Mouse (Mus musculus): ENCODE measurements around the gene 1700042G07Rik. TPM values are rescaled to one million over a fixed set of nuclear protein-coding genes. Genes with fewer than 3 reads are reported as not detected.

1700042G07Rik gene
- not detected in 2 replicates for polyA plus RNA-seq (2014; fragmentation: Nextera tagmentation; extraction: Ambion mirVana)

DNA sequence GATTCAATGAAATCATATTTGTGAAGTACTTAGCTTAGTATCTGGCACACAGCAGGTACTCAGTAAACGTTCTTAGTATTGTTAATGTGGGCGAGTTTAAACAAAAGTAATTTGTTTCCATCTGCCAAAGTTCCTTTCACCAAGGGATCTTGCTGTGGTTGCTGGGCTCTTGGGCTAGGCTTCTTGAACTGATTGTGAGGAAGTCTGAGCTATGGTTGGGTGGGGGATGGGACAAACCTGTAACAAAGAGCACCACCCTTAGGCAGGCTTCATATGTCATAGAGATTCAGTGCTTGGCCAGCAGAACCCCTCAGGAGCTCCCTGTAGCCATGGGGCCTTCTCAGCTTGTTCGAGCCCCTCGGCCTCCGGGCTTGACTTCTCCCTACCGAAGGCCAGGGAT is at the start of gene 1700042G07Rik, which contains the start of gene Gm49337:
Gene 1700042G07Rik, plus strand, starts transcription at position 301 of the 400 bp plus-strand sequence.
Gene Gm49337, plus strand, starts transcription at position 313 of the 400 bp plus-strand sequence.
- Histone ChIP-seq H3K27me3 (ENCODE audit: control insufficient read depth, insufficient read depth, low read length) (no peaks in the 10 kb centered on the region), H3K4me1 (ENCODE audit: control insufficient read depth, insufficient read depth, low read length) (peaks cover 22% of the 10 kb centered on the region; the same call in 1 of the 2 replicates), H3K4me2 (replicated peaks; ENCODE audit: low read depth, low read length) (no peak within 1 kb of the TSS), H3K9ac (replicated peaks; ENCODE audit: low read depth, low read length) (no peak within 1 kb of the TSS), H3K9me3 (ENCODE audit: control insufficient read depth, low read depth, low read length) (no peaks in the 10 kb centered on the region), H3K36me3 (ENCODE audit: control insufficient read depth, insufficient read depth, low read length) (no peaks in the 10 kb centered on the region), H3K27ac (ENCODE audit: low read length) (no peak within 1 kb of the TSS), H3K4me3 (ENCODE audit: low read depth, low read length) (no peak within 1 kb of the TSS)
- 82% methylated on average over 6 of the region's 6 CpGs for WGBS
- ATAC-seq (ENCODE audit: insufficient number of reproducible peaks, insufficient read depth, low FRiP score, low read depth) = no peak

DNA sequence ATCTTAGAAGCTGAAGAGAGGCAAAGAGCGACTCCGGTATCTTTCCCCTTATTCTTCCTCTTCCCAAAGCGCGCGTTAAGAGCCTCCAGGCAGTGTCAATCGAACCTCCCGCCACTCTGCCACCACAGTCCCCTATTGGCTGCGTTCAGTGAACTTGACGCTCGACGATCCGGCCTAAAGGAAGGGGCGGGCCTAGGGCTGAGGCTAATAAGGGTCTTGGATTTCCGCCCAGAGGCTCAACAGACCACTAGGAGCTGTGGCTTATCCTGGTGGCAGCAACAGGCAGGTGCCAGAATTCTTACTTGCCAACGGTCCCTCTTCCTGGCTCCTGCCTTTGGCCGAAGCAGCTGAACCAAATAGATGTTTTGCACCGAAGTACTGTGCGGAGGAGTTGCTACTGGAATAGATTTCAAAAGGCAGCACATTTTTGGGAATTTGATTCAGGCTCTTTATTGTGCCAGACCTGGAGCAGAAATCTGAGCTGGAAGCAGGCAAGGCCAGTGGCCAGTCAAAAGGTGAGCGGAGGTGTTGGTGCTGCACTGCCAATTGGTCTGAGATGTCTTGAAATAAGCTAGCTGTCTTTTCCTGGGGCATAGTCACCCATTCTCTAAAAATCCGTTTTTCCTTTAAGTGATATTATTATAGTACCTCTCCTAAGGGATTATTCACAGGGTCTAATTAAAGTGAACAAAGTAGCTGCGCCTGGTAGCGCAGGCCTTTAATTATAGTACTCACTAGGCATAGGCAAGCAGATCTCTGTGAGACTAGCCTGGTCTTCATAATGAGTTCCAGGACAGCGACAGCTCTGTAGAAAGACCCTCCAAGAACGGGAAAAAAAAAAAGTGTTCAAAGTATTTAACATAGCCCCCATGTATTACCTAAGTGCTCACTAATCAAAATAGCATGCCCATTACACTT is 49.3 kb upstream of the 1700042G07Rik start, which contains the start of the genes Rad54l and Pomgnt1:
Gene Rad54l, minus strand, starts transcription at position 89 of the 918 bp plus-strand sequence.
Gene Pomgnt1, plus strand, starts transcription at position 239 of the 918 bp plus-strand sequence.
- no peaks in the 10 kb centered on the region for H3K36me3 ChIP-seq (ENCODE audit: control insufficient read depth, insufficient read depth, low read length)
- WGBS = 4% methylated on average over 24 of the region's 24 CpGs

DNA sequence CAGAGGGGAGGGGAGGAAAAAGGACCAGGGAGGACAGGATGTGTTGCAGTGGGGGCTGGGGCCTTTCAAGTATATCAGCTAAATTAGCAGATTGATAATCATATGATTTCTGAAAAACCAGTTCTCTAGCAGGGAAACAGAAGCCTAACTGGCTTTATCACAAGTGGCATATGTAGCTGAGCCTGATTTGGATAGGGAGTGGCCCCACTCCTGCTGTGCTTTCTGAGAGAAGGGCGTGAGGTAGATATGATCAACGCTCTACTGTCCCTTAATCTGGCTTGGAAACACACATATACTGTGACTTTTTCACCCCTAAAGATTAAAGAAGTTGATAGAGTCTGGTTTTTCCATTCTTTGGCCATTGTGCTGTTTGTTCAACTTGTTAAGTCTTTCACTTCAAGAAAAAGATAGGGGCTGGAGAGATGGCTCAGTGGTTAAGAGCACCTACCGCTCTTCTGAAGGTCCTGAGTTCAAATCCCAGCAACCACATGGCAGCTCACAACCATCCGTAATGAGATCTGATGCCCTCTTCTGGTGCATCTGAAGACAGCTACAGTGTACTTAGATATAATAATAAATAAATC is 47.3 kb upstream of the 1700042G07Rik start:
- ATAC-seq (ENCODE audit: insufficient number of reproducible peaks, insufficient read depth, low FRiP score, low read depth) = no peak
- H3K27me3 ChIP-seq (ENCODE audit: control insufficient read depth, insufficient read depth, low read length) = no peaks in the 10 kb centered on the region
- H3K27ac ChIP-seq (ENCODE audit: low read length) = no peak overlapping the region
- no peaks in the 10 kb centered on the region for H3K36me3 ChIP-seq (ENCODE audit: control insufficient read depth, insufficient read depth, low read length)
- H3K4me2 ChIP-seq (replicated peaks; ENCODE audit: low read depth, low read length) = no peak overlapping the region
- H3K9me3 ChIP-seq (ENCODE audit: control insufficient read depth, low read depth, low read length) = no peaks in the 10 kb centered on the region
- H3K9ac ChIP-seq (replicated peaks; ENCODE audit: low read depth, low read length) = no peak overlapping the region
- 88% methylated on average over 4 of the region's 4 CpGs for WGBS
- no peak overlapping the region for H3K4me3 ChIP-seq (ENCODE audit: low read depth, low read length)
- H3K4me1 ChIP-seq (ENCODE audit: control insufficient read depth, insufficient read depth, low read length) = peaks cover 11% of the 10 kb centered on the region; the same call in 1 of the 2 replicates

More for the DNA sequence above, 49.3 kb upstream of the 1700042G07Rik start, which contains the start of the genes Rad54l and Pomgnt1:
- Histone ChIP-seq H3K4me3 (ENCODE audit: low read depth, low read length) (peak within 1 kb of the TSS; percentile 54), H3K4me1 (ENCODE audit: control insufficient read depth, insufficient read depth, low read length) (peaks cover 11% of the 10 kb centered on the region; the same call in 1 of the 2 replicates), H3K9me3 (ENCODE audit: control insufficient read depth, low read depth, low read length) (no peaks in the 10 kb centered on the region), H3K9ac (replicated peaks; ENCODE audit: low read depth, low read length) (peak within 1 kb of the TSS; percentile 64), H3K27me3 (ENCODE audit: control insufficient read depth, insufficient read depth, low read length) (no peaks in the 10 kb centered on the region), H3K27ac (ENCODE audit: low read length) (peak within 1 kb of the TSS; percentile 69; the same call in 1 of the 2 replicates), H3K4me2 (replicated peaks; ENCODE audit: low read depth, low read length) (peak within 1 kb of the TSS; percentile 79)
- peak; percentile 94 for ATAC-seq (ENCODE audit: insufficient number of reproducible peaks, insufficient read depth, low FRiP score, low read depth)

DNA sequence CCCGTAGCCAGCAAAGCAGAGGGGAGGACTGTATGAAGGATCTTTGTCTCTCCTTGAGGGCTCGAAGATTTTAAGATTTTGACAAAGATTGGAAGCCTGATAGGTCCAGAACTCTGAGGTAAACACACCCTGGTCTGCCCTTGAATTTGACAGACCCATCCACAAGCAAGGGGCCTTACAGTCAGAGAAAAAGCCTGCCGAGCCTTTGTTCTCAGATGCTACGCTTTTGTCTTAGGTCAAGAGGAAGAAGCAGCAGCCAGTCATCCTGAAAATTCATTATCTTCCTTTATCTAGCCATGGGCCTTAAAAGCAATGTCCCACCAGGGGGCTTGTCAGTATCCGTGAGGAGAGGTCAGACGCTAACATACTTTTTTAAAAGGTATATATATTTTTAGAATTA is 45.2 kb upstream of the 1700042G07Rik start:
- ATAC-seq (ENCODE audit: insufficient number of reproducible peaks, insufficient read depth, low FRiP score, low read depth) = no peak
- no peaks in the 10 kb centered on the region for H3K9me3 ChIP-seq (ENCODE audit: control insufficient read depth, low read depth, low read length)
- H3K27me3 ChIP-seq (ENCODE audit: control insufficient read depth, insufficient read depth, low read length) = no peaks in the 10 kb centered on the region
- no peak overlapping the region for H3K4me2 ChIP-seq (replicated peaks; ENCODE audit: low read depth, low read length)
- no peaks in the 10 kb centered on the region for H3K36me3 ChIP-seq (ENCODE audit: control insufficient read depth, insufficient read depth, low read length)
- peaks cover 9% of the 10 kb centered on the region; the same call in 1 of the 2 replicates for H3K4me1 ChIP-seq (ENCODE audit: control insufficient read depth, insufficient read depth, low read length)
- H3K9ac ChIP-seq (replicated peaks; ENCODE audit: low read depth, low read length) = no peak overlapping the region
- H3K27ac ChIP-seq (ENCODE audit: low read length) = no peak overlapping the region
- H3K4me3 ChIP-seq (ENCODE audit: low read depth, low read length) = no peak overlapping the region
- 80% methylated on average over 6 of the region's 6 CpGs for WGBS

DNA sequence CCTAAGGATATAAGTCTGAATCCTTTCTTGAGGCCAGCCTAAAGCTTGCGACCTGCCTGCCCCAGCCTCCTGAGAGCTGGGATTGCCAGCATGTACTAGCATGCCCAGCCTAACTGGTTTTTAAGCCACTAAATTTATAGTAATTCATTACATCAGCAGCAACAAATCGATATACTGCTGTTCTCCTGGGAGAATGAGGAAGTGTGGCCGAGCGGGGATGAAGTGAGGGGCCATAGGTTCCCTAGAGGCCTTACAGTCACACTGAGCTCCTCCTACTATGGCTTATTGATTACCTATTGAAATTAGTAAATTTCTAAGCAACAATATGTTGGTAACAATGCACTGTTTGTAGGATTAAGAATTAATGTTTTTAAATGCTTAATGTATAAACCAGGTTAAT is 40.0 kb upstream of the 1700042G07Rik start:
- 78% methylated on average over 4 of the region's 4 CpGs for WGBS
- H3K27ac ChIP-seq (ENCODE audit: low read length) = no peak overlapping the region
- ATAC-seq (ENCODE audit: insufficient number of reproducible peaks, insufficient read depth, low FRiP score, low read depth) = no peak

DNA sequence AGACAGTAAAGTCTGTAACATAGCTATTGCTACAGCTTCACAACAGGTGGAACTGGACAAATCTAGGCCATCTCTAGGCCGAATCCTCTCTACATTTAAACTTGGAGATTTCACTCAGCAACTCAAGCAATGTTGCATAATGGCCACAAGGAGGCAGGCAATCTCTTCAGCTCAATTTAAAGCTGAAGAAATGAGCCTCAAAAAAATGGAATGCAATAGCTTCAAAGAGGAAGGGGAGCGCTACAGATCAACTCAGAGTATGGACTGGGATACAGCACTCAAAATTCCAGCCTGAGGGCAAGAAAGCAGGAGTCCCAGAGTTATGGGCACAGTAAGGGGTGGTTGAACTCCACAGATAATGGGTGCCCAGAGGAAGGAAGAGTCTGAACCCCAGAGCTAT is 38.2 kb upstream of the 1700042G07Rik start:
- Histone ChIP-seq H3K27me3 (ENCODE audit: control insufficient read depth, insufficient read depth, low read length) (no peaks in the 10 kb centered on the region), H3K9ac (replicated peaks; ENCODE audit: low read depth, low read length) (no peak overlapping the region), H3K4me2 (replicated peaks; ENCODE audit: low read depth, low read length) (no peak overlapping the region), H3K4me3 (ENCODE audit: low read depth, low read length) (no peak overlapping the region), H3K27ac (ENCODE audit: low read length) (no peak overlapping the region), H3K36me3 (ENCODE audit: control insufficient read depth, insufficient read depth, low read length) (no peaks in the 10 kb centered on the region), H3K4me1 (ENCODE audit: control insufficient read depth, insufficient read depth, low read length) (no peaks in the 10 kb centered on the region), H3K9me3 (ENCODE audit: control insufficient read depth, low read depth, low read length) (no peaks in the 10 kb centered on the region)
- ATAC-seq (ENCODE audit: insufficient number of reproducible peaks, insufficient read depth, low FRiP score, low read depth) = no peak
- 28% methylated on average over 2 of the region's 2 CpGs for WGBS

More for the DNA sequence above, 40.0 kb upstream of the 1700042G07Rik start:
- no peak overlapping the region for H3K4me2 ChIP-seq (replicated peaks; ENCODE audit: low read depth, low read length)
- no peaks in the 10 kb centered on the region for H3K27me3 ChIP-seq (ENCODE audit: control insufficient read depth, insufficient read depth, low read length)
- no peaks in the 10 kb centered on the region for H3K9me3 ChIP-seq (ENCODE audit: control insufficient read depth, low read depth, low read length)
- H3K4me1 ChIP-seq (ENCODE audit: control insufficient read depth, insufficient read depth, low read length) = no peaks in the 10 kb centered on the region
- no peak overlapping the region for H3K9ac ChIP-seq (replicated peaks; ENCODE audit: low read depth, low read length)
- no peaks in the 10 kb centered on the region for H3K36me3 ChIP-seq (ENCODE audit: control insufficient read depth, insufficient read depth, low read length)
- no peak overlapping the region for H3K4me3 ChIP-seq (ENCODE audit: low read depth, low read length)

DNA sequence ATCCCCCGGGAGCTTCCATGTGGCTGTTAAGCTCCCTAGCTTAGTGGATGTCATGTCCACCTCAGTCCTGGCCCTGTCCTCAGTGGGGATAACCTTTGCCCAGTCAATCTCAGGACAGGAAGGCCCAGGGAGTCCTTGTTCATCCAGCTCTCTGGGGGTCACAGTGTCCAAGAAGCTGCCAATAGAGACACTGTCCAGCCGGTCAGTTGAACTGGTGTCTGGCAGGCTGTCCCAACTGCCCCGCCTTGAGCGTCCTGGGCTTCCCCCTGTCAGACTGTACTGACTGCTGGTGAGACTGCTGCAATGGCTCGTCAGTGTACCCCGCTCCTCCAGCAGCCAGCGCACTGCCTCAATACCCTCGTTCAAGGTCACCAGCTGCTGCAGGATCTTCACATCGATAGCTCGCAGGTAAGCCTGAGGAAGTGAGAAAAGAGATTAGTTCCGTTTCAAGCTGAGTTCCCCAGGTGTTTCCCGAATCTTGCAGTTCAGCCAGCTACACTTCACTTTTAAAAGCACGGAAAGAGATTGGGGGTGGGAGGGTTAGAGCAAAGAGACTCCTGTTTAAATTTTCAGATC is 35.7 kb upstream of the 1700042G07Rik start:
- WGBS = 46% methylated on average over 13 of the region's 13 CpGs
- no peaks in the 10 kb centered on the region for H3K36me3 ChIP-seq (ENCODE audit: control insufficient read depth, insufficient read depth, low read length)
- 0 out of 2 replicates have a peak, but pooled peaks have one; percentile 6 for ATAC-seq (ENCODE audit: insufficient number of reproducible peaks, insufficient read depth, low FRiP score, low read depth)
- H3K27ac ChIP-seq (ENCODE audit: low read length) = no peak overlapping the region
- H3K4me1 ChIP-seq (ENCODE audit: control insufficient read depth, insufficient read depth, low read length) = no peaks in the 10 kb centered on the region
- no peak overlapping the region for H3K9ac ChIP-seq (replicated peaks; ENCODE audit: low read depth, low read length)
- H3K4me2 ChIP-seq (replicated peaks; ENCODE audit: low read depth, low read length) = no peak overlapping the region
- no peaks in the 10 kb centered on the region for H3K9me3 ChIP-seq (ENCODE audit: control insufficient read depth, low read depth, low read length)
- no peaks in the 10 kb centered on the region for H3K27me3 ChIP-seq (ENCODE audit: control insufficient read depth, insufficient read depth, low read length)
- H3K4me3 ChIP-seq (ENCODE audit: low read depth, low read length) = no peak overlapping the region

Data from stomach, embryonic 14.5 days (tissue).